Mouse (Mus musculus): ENCODE results near the gene Olfr612. TPM values are rescaled to one million over a fixed set of nuclear protein-coding genes. Genes with fewer than 3 reads are reported as not detected.

Olfr612 gene
- polyA plus RNA-seq, 1 experiment from 2014 or later, result not detected

Small RNAs within 50 kb of the gene (microRNA-seq; reads per million reads assigned to microRNA genes)
- gene Gm26506, result not detected

Other genes starting within 250 kb of the Olfr612 start
- gene Olfr596, start 237.1 kb downstream of the Olfr612 start, polyA plus RNA-seq (2015; fragmentation: Nextera tagmentation; extraction: Ambion mirVana), result not detected in 2 replicates
- not detected in 2 replicates for gene Olfr597, start 226.4 kb downstream of the Olfr612 start, polyA plus RNA-seq (2015; fragmentation: Nextera tagmentation; extraction: Ambion mirVana)
- not detected in 2 replicates for gene Olfr598, start 219.1 kb downstream of the Olfr612 start, polyA plus RNA-seq (2015; fragmentation: Nextera tagmentation; extraction: Ambion mirVana)
- gene Olfr599, start 206.8 kb downstream of the Olfr612 start, polyA plus RNA-seq (2015; fragmentation: Nextera tagmentation; extraction: Ambion mirVana), result not detected in 2 replicates
- gene Olfr600, start 193.0 kb downstream of the Olfr612 start, polyA plus RNA-seq (2015; fragmentation: Nextera tagmentation; extraction: Ambion mirVana), result not detected in 2 replicates
- gene Olfr601, start 180.1 kb downstream of the Olfr612 start, polyA plus RNA-seq (2015; fragmentation: Nextera tagmentation; extraction: Ambion mirVana), result not detected in 2 replicates
- not detected in 2 replicates for gene Olfr603, start 156.5 kb downstream of the Olfr612 start, polyA plus RNA-seq (2015; fragmentation: Nextera tagmentation; extraction: Ambion mirVana)
- gene Usp17lc, start 127.6 kb downstream of the Olfr612 start, polyA plus RNA-seq (2015; fragmentation: Nextera tagmentation; extraction: Ambion mirVana), result not detected in 2 replicates
- gene Olfr605, start 97.3 kb downstream of the Olfr612 start, polyA plus RNA-seq (2015; fragmentation: Nextera tagmentation; extraction: Ambion mirVana), result not detected in 2 replicates
- not detected in 2 replicates for gene Olfr606, start 93.7 kb downstream of the Olfr612 start, polyA plus RNA-seq (2015; fragmentation: Nextera tagmentation; extraction: Ambion mirVana)
- gene Olfr607, start 78.6 kb downstream of the Olfr612 start, polyA plus RNA-seq (2015; fragmentation: Nextera tagmentation; extraction: Ambion mirVana), result not detected in 2 replicates
- not detected in 2 replicates for gene Olfr608, start 72.8 kb downstream of the Olfr612 start, polyA plus RNA-seq (2015; fragmentation: Nextera tagmentation; extraction: Ambion mirVana)
- not detected in 2 replicates for gene Olfr609, start 44.7 kb downstream of the Olfr612 start, polyA plus RNA-seq (2015; fragmentation: Nextera tagmentation; extraction: Ambion mirVana)
- not detected in 2 replicates for gene Olfr610, start 30.6 kb downstream of the Olfr612 start, polyA plus RNA-seq (2015; fragmentation: Nextera tagmentation; extraction: Ambion mirVana)
- not detected in 2 replicates for gene Olfr611, start 21.9 kb downstream of the Olfr612 start, polyA plus RNA-seq (2015; fragmentation: Nextera tagmentation; extraction: Ambion mirVana)
- not detected in 2 replicates for gene Olfr613, start 5.4 kb upstream of the Olfr612 start, polyA plus RNA-seq (2015; fragmentation: Nextera tagmentation; extraction: Ambion mirVana)
- gene Olfr615, start 13.4 kb upstream of the Olfr612 start, polyA plus RNA-seq (2015; fragmentation: Nextera tagmentation; extraction: Ambion mirVana), result not detected in 2 replicates
- not detected in 2 replicates for gene Olfr616, start 26.4 kb upstream of the Olfr612 start, polyA plus RNA-seq (2015; fragmentation: Nextera tagmentation; extraction: Ambion mirVana)
- gene Olfr617, start 30.3 kb upstream of the Olfr612 start, polyA plus RNA-seq (2015; fragmentation: Nextera tagmentation; extraction: Ambion mirVana), result not detected in 2 replicates
- gene Olfr618, start 47.4 kb upstream of the Olfr612 start, polyA plus RNA-seq (2015; fragmentation: Nextera tagmentation; extraction: Ambion mirVana), result not detected in 2 replicates
- gene Olfr619, start 57.9 kb upstream of the Olfr612 start, polyA plus RNA-seq (2015; fragmentation: Nextera tagmentation; extraction: Ambion mirVana), result not detected in 2 replicates
- not detected in 2 replicates for gene Olfr620, start 69.8 kb upstream of the Olfr612 start, polyA plus RNA-seq (2015; fragmentation: Nextera tagmentation; extraction: Ambion mirVana)
- gene Olfr622, start 100.0 kb upstream of the Olfr612 start, polyA plus RNA-seq (2015; fragmentation: Nextera tagmentation; extraction: Ambion mirVana), result not detected in 2 replicates
- not detected in 2 replicates for gene Olfr623, start 121.0 kb upstream of the Olfr612 start, polyA plus RNA-seq (2015; fragmentation: Nextera tagmentation; extraction: Ambion mirVana)
- gene Olfr624, start 128.5 kb upstream of the Olfr612 start, polyA plus RNA-seq (2015; fragmentation: Nextera tagmentation; extraction: Ambion mirVana), result 0.04 and 0.05 TPM in 2 replicates
- gene Olfr625-ps1, start 140.0 kb upstream of the Olfr612 start, polyA plus RNA-seq (2015; fragmentation: Nextera tagmentation; extraction: Ambion mirVana), result not detected in 2 replicates
- not detected in 2 replicates for gene Olfr243, start 172.0 kb upstream of the Olfr612 start, polyA plus RNA-seq (2015; fragmentation: Nextera tagmentation; extraction: Ambion mirVana)
- gene Olfr628, start 187.7 kb upstream of the Olfr612 start, polyA plus RNA-seq (2015; fragmentation: Nextera tagmentation; extraction: Ambion mirVana), result not detected in 2 replicates
- not detected in 2 replicates for gene Olfr629, start 202.2 kb upstream of the Olfr612 start, polyA plus RNA-seq (2015; fragmentation: Nextera tagmentation; extraction: Ambion mirVana)
- not detected in 2 replicates for gene Olfr630, start 214.6 kb upstream of the Olfr612 start, polyA plus RNA-seq (2015; fragmentation: Nextera tagmentation; extraction: Ambion mirVana)
- not detected in 2 replicates for gene Olfr69, start 228.9 kb upstream of the Olfr612 start, polyA plus RNA-seq (2015; fragmentation: Nextera tagmentation; extraction: Ambion mirVana)
- gene Olfr68, start 237.0 kb upstream of the Olfr612 start, polyA plus RNA-seq (2015; fragmentation: Nextera tagmentation; extraction: Ambion mirVana), result not detected in 2 replicates
- not detected in 2 replicates for gene Olfr67, start 249.1 kb upstream of the Olfr612 start, polyA plus RNA-seq (2015; fragmentation: Nextera tagmentation; extraction: Ambion mirVana)

Data from stomach, embryonic 16.5 days (tissue).